Mouse (Mus musculus): ENCODE results near the gene Hsp90ab1.

Gene Hsp90ab1

GRCm38 (mm10) chr17:45581567-45581983, 8.5 kb upstream of the Hsp90ab1 start:
- DNase-seq (ENCODE audit: inconsistent age in 2 of 2, low spot score in 1 of 2) = peak; percentile 72 to 91

- DNase-seq (ENCODE audit: inconsistent age in 2 of 2, low spot score in 1 of 2) = peak; percentile 61 to 75
Observed at GRCm38 (mm10) chr17:45580958-45581477, 7.9 kb upstream of the Hsp90ab1 start.

- DNase-seq (ENCODE audit: inconsistent age in 2 of 2, low spot score in 1 of 2) = no peak
Observed at GRCm38 (mm10) chr17:45579554-45579953, 6.5 kb upstream of the Hsp90ab1 start.

GRCm38 (mm10) chr17:45578843-45579242, 5.8 kb upstream of the Hsp90ab1 start:
- peak in 1 of 2 experiments; percentile 72 for DNase-seq (ENCODE audit: inconsistent age in 2 of 2, low spot score in 1 of 2)

- DNase-seq (ENCODE audit: inconsistent age in 2 of 2, low spot score in 1 of 2) = no peak
Observed at GRCm38 (mm10) chr17:45578242-45578641, 5.2 kb upstream of the Hsp90ab1 start.

GRCm38 (mm10) chr17:45575123-45575897, 2.2 kb upstream of the Hsp90ab1 start:
- DNase-seq (ENCODE audit: inconsistent age in 2 of 2, low spot score in 1 of 2) = peak in 1 of 2 experiments; percentile 74

- peak; percentile 89 to 96 for DNase-seq (ENCODE audit: inconsistent age in 2 of 2, low spot score in 1 of 2)
Observed at GRCm38 (mm10) chr17:45574129-45574761, 1.2 kb upstream of the Hsp90ab1 start.

GRCm38 (mm10) chr17:45573780-45574123, 681 bp upstream of the Hsp90ab1 start:
- peak; percentile 98 to 99 for DNase-seq (ENCODE audit: inconsistent age in 2 of 2, low spot score in 1 of 2)

GRCm38 (mm10) chr17:45572103-45573086, 676 bp downstream of the Hsp90ab1 start:
- peak; percentile 87 to 93 for DNase-seq (ENCODE audit: inconsistent age in 2 of 2, low spot score in 1 of 2)

- DNase-seq (ENCODE audit: inconsistent age in 2 of 2, low spot score in 1 of 2) = no peak
Observed at GRCm38 (mm10) chr17:45569999-45570398, 3.1 kb downstream of the Hsp90ab1 start.

GRCm38 (mm10) chr17:45568990-45569389, 4.1 kb downstream of the Hsp90ab1 start:
- no peak for DNase-seq (ENCODE audit: inconsistent age in 2 of 2, low spot score in 1 of 2)

- peak; percentile 14 to 67 for DNase-seq (ENCODE audit: inconsistent age in 2 of 2, low spot score in 1 of 2)
Observed at GRCm38 (mm10) chr17:45567162-45567601, 5.9 kb downstream of the Hsp90ab1 start.

- DNase-seq (ENCODE audit: inconsistent age in 2 of 2, low spot score in 1 of 2) = peak; percentile 26 to 70
Observed at GRCm38 (mm10) chr17:45566360-45567161, 6.5 kb downstream of the Hsp90ab1 start.

GRCm38 (mm10) chr17:45566031-45566359, 7.1 kb downstream of the Hsp90ab1 start:
- DNase-seq (ENCODE audit: inconsistent age in 2 of 2, low spot score in 1 of 2) = no peak

GRCm38 (mm10) chr17:45565103-45565502, 8.0 kb downstream of the Hsp90ab1 start:
- no peak for DNase-seq (ENCODE audit: inconsistent age in 2 of 2, low spot score in 1 of 2)

GRCm38 (mm10) chr17:45564531-45565084, 8.5 kb downstream of the Hsp90ab1 start:
- DNase-seq (ENCODE audit: inconsistent age in 2 of 2, low spot score in 1 of 2) = peak in 1 of 2 experiments; percentile 72

GRCm38 (mm10) chr17:45563655-45564530, 9.2 kb downstream of the Hsp90ab1 start, which contains the start of gene Slc35b2:
Gene Slc35b2, plus strand, starts transcription at chr17:45563874.
- peak; percentile 96 to 98 for DNase-seq (ENCODE audit: inconsistent age in 2 of 2, low spot score in 1 of 2)

GRCm38 (mm10) chr17:45563216-45563615, 9.9 kb downstream of the Hsp90ab1 start:
- no peak for DNase-seq (ENCODE audit: inconsistent age in 2 of 2, low spot score in 1 of 2)

Measured in adrenal gland, adult (tissue).